In the genomic region with DNA sequence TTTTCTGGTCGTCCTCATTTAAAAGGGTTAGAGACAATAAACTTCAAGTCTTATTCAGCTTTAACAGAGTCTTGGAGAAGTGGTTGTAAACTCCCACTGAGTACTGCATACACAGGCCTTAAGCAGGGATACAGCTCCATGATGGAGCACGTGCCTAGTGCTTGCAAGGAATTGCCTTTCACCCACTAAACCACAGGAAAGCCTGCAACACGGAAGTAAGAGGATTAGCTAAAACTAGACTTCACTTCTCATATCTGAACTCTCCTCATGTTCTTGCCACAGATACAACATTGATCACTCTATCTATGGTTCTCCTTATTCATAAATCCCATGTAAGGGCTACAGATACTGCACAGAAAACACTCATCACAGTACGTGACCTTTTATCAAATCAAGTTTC, we compare ENCODE assay signal across 17 mouse cellular contexts.
"Had no signal": no experiment of that assay in that cellular context is flagged by ENCODE, and none has a peak within 500 bp of the region (broad histone marks: within the 10 kb centered on the region; RNA-seq: fewer than 3 reads in every experiment).

No protein-coding gene starts in this region.

- H3K36me3 ChIP-seq: neural tube, embryonic 12.5 days; neural tube, embryonic 13.5 days; neural tube, embryonic 15.5 days; stomach, embryonic 15.5 days had no signal

- H3K27me3 ChIP-seq: neural tube, embryonic 12.5 days; neural tube, embryonic 13.5 days; neural tube, embryonic 15.5 days; stomach, embryonic 15.5 days had no signal

- H3K27ac ChIP-seq: neural tube, embryonic 12.5 days; neural tube, embryonic 13.5 days; neural tube, embryonic 15.5 days; stomach, embryonic 15.5 days; stomach, postnatal 0 days had no signal

- DNase-seq: retina, postnatal 1 day; right cerebral cortex, adult 18-20 months; right cerebral cortex, postnatal 14 days; right cerebral cortex, postnatal 25 days; right cerebral cortex, postnatal 4 days; spleen, adult 18-20 months; thymus, adult 18-20 months; thymus, adult 2 months; thymus, postnatal 14 days; thymus, postnatal 25 days; thymus, postnatal 36 days; thymus, postnatal 4 days had no signal

- H3K4me1 ChIP-seq: neural tube, embryonic 12.5 days; neural tube, embryonic 13.5 days; neural tube, embryonic 15.5 days; stomach, embryonic 15.5 days had no signal

- H3K4me3 ChIP-seq: neural tube, embryonic 12.5 days; neural tube, embryonic 13.5 days; neural tube, embryonic 15.5 days; stomach, embryonic 15.5 days had no signal
